Mouse (Mus musculus): ENCODE results near the gene Tars. TPM values are rescaled to one million over a fixed set of nuclear protein-coding genes. Genes with fewer than 3 reads are reported as not detected.

Tars gene
- polyA plus RNA-seq, 1 experiment from 2014 or later: 78.8 TPM

GRCm38 (mm10) chr15:11392903-11393302, 6.6 kb downstream of the Tars start:
- Histone ChIP-seq H3K4me1 (peaks cover 5% of the 10 kb centered on the region; the same call in 1 of the 2 replicates), H3K9ac (no peak overlapping the region), H3K27ac (no peak overlapping the region), H3K4me2 (no peak overlapping the region), H3K27me3 (no peaks in the 10 kb centered on the region), H3K4me3 (replicated peaks) (no peak overlapping the region), H3K36me3 (replicated peaks) (peaks cover 65% of the 10 kb centered on the region), H3K9me3 (no peaks in the 10 kb centered on the region)
- ATAC-seq (ENCODE audit: low FRiP score): no peak
- WGBS: 97% methylated on average over 16 of the region's 16 CpGs

DNA sequence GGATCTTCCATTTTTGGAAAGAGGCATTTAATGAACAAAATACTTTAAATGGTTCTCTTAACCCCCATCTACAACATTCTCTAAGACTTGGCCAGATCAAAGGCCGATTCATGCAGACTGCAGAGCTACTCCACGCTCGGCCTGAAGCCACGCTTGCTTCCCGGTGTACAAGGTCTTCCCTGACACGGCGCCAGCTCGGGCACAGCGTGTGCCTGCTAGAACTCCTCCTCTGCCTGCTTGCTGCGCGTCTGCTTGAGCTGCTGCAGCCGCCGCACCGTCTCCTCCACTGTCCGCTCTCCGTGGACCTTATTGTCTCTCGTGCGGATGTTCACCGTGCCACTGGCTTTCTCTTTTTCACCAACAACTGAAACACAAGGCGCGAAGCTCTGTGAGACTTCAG, 15.7 kb downstream of the Tars start:
- ATAC-seq (ENCODE audit: low FRiP score): no peak
- Histone ChIP-seq H3K4me1 (no peaks in the 10 kb centered on the region), H3K4me3 (replicated peaks) (no peak overlapping the region), H3K9ac (no peak overlapping the region), H3K36me3 (replicated peaks) (peaks cover 58% of the 10 kb centered on the region), H3K27me3 (no peaks in the 10 kb centered on the region), H3K9me3 (no peaks in the 10 kb centered on the region), H3K4me2 (no peak overlapping the region), H3K27ac (no peak overlapping the region)
- 93% methylated on average over 21 of the region's 21 CpGs for WGBS

DNA sequence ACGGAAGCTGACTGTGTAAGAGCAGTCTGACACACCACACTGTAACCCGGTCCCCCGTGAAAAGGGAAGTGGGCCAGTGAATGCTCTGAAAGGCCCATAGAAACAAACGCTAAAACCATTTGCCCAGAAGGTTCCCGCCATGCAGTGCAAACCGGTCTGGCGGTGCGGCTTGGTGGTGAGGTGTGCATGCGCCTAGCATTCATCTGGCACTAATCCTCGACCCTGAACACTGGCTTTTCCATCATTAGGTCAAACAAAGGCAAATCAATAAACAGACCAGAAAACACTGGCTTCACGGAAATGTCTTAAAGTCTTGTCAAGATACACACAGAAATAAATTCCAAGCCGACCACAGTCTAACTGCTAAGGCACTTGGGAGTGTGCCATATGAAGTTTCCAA, 16.9 kb downstream of the Tars start:
- Histone ChIP-seq H3K36me3 (replicated peaks) (peaks cover 46% of the 10 kb centered on the region), H3K4me1 (no peaks in the 10 kb centered on the region), H3K4me2 (no peak overlapping the region), H3K9ac (no peak overlapping the region), H3K27ac (no peak overlapping the region), H3K27me3 (no peaks in the 10 kb centered on the region), H3K9me3 (no peaks in the 10 kb centered on the region), H3K4me3 (replicated peaks) (no peak overlapping the region)
- no peak for ATAC-seq (ENCODE audit: low FRiP score)
- 86% methylated on average over 12 of the region's 12 CpGs for WGBS

GRCm38 (mm10) chr15:11380616-11381015, 18.8 kb downstream of the Tars start:
- Histone ChIP-seq H3K36me3 (replicated peaks) (peaks cover 26% of the 10 kb centered on the region), H3K4me1 (no peaks in the 10 kb centered on the region), H3K27ac (no peak overlapping the region), H3K9ac (no peak overlapping the region), H3K4me3 (replicated peaks) (no peak overlapping the region), H3K27me3 (no peaks in the 10 kb centered on the region), H3K9me3 (no peaks in the 10 kb centered on the region), H3K4me2 (no peak overlapping the region)
- 83% methylated on average over 8 of the region's 8 CpGs for WGBS
- ATAC-seq (ENCODE audit: low FRiP score): no peak

GRCm38 (mm10) chr15:11380087-11380530, 19.4 kb downstream of the Tars start:
- Histone ChIP-seq H3K9ac (no peak overlapping the region), H3K4me1 (no peaks in the 10 kb centered on the region), H3K27ac (no peak overlapping the region), H3K4me3 (replicated peaks) (no peak overlapping the region), H3K27me3 (no peaks in the 10 kb centered on the region), H3K36me3 (replicated peaks) (peaks cover 21% of the 10 kb centered on the region), H3K4me2 (no peak overlapping the region), H3K9me3 (no peaks in the 10 kb centered on the region)
- ATAC-seq (ENCODE audit: low FRiP score): peak; percentile 65; the same call in 1 of the 2 replicates
- 50% methylated on average over 8 of the region's 8 CpGs for WGBS

DNA sequence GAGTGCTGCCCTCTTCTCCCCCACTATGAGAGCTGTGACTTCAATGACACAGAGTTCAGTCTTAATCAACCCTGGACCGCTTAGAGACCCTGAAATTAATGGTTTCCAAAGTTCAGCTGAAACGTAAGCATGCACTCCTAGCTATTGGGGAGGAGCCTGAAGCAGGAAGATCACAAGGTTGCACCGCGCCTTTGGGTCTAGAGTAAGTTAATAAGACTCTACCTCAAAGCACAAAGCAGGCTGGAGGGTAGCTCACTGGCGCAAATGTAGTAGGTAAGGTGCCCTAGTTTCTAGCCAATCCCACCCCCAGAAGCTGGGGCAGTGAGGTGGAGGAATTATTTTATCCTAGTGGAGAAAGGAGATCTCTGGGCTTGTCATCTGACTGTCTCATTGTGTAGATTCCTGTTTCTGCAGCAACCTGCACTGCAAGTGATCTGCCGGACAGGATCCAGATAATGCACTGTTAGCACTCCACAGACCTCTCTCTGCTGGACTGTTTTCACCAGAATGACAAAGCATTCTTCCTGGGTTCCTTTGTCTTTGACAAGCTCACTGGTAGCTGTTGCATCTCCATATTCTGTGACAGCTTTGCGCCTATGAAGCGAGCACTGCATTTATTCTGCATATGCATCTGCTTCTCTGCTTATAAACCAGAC, 19.9 kb downstream of the Tars start:
- WGBS: 87% methylated on average over 8 of the region's 8 CpGs
- H3K4me2 ChIP-seq: no peak overlapping the region
- H3K9me3 ChIP-seq: no peaks in the 10 kb centered on the region
- H3K36me3 ChIP-seq (replicated peaks): peaks cover 15% of the 10 kb centered on the region
- H3K9ac ChIP-seq: no peak overlapping the region
- no peak overlapping the region for H3K4me3 ChIP-seq (replicated peaks)
- no peaks in the 10 kb centered on the region for H3K27me3 ChIP-seq
- no peak overlapping the region for H3K27ac ChIP-seq
- 0 out of 2 replicates have a peak, but pooled peaks have one; percentile 11 for ATAC-seq (ENCODE audit: low FRiP score)
- no peaks in the 10 kb centered on the region for H3K4me1 ChIP-seq

GRCm38 (mm10) chr15:11370477-11371085, 28.9 kb downstream of the Tars start:
- Histone ChIP-seq H3K36me3 (replicated peaks) (no peaks in the 10 kb centered on the region), H3K4me1 (no peaks in the 10 kb centered on the region), H3K9me3 (no peaks in the 10 kb centered on the region), H3K27ac (no peak overlapping the region), H3K4me3 (replicated peaks) (no peak overlapping the region), H3K4me2 (no peak overlapping the region), H3K9ac (no peak overlapping the region), H3K27me3 (no peaks in the 10 kb centered on the region)
- whole genome bisulfite sequencing: 86% methylated on average over 7 of the region's 7 CpGs
- ATAC-seq (ENCODE audit: low FRiP score): no peak

DNA sequence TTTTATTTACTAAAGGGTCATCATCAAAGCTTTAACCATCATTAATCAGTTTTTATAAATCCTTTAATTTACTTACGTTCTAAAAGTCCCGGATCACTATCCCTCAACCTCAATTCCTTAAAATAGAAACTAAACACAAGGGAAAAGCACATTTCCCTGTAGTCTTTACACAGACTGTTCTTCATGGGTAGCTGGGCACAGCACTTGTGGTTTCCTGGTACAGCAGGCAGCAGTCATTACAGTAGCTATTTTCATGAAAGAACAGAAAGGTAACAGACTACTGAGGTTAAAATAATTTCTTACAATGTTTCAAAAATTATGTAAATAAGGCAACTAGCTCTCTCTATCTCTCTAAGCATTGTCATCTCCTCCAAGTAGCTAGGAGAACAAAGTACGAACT, 29.9 kb downstream of the Tars start:
- Histone ChIP-seq H3K36me3 (replicated peaks) (no peaks in the 10 kb centered on the region), H3K9ac (no peak overlapping the region), H3K9me3 (no peaks in the 10 kb centered on the region), H3K27ac (no peak overlapping the region), H3K4me3 (replicated peaks) (no peak overlapping the region), H3K27me3 (no peaks in the 10 kb centered on the region), H3K4me1 (no peaks in the 10 kb centered on the region), H3K4me2 (no peak overlapping the region)
- 77% methylated on average over 3 of the region's 3 CpGs for WGBS
- ATAC-seq (ENCODE audit: low FRiP score): no peak

GRCm38 (mm10) chr15:11364795-11365194, 34.7 kb downstream of the Tars start:
- Histone ChIP-seq H3K27me3 (no peaks in the 10 kb centered on the region), H3K4me1 (no peaks in the 10 kb centered on the region), H3K4me2 (no peak overlapping the region), H3K36me3 (replicated peaks) (no peaks in the 10 kb centered on the region), H3K9me3 (no peaks in the 10 kb centered on the region), H3K4me3 (replicated peaks) (no peak overlapping the region), H3K27ac (no peak overlapping the region), H3K9ac (no peak overlapping the region)
- WGBS: 88% methylated on average over 1 of the region's 1 CpGs
- ATAC-seq (ENCODE audit: low FRiP score): no peak

GRCm38 (mm10) chr15:11364112-11364511, 35.4 kb downstream of the Tars start:
- H3K27me3 ChIP-seq: no peaks in the 10 kb centered on the region
- H3K4me3 ChIP-seq (replicated peaks): no peak overlapping the region
- ATAC-seq (ENCODE audit: low FRiP score): no peak
- no peak overlapping the region for H3K9ac ChIP-seq
- H3K4me2 ChIP-seq: no peak overlapping the region
- no peak overlapping the region for H3K27ac ChIP-seq
- H3K4me1 ChIP-seq: no peaks in the 10 kb centered on the region
- H3K9me3 ChIP-seq: no peaks in the 10 kb centered on the region
- H3K36me3 ChIP-seq (replicated peaks): no peaks in the 10 kb centered on the region
- 34% methylated on average over 2 of the region's 2 CpGs for WGBS

GRCm38 (mm10) chr15:11361824-11362223, 37.6 kb downstream of the Tars start:
- H3K4me3 ChIP-seq (replicated peaks): no peak overlapping the region
- H3K27me3 ChIP-seq: no peaks in the 10 kb centered on the region
- H3K4me1 ChIP-seq: no peaks in the 10 kb centered on the region
- H3K9me3 ChIP-seq: no peaks in the 10 kb centered on the region
- no peak overlapping the region for H3K27ac ChIP-seq
- WGBS: 84% methylated on average over 5 of the region's 5 CpGs
- no peak for ATAC-seq (ENCODE audit: low FRiP score)
- no peak overlapping the region for H3K9ac ChIP-seq
- no peak overlapping the region for H3K4me2 ChIP-seq
- no peaks in the 10 kb centered on the region for H3K36me3 ChIP-seq (replicated peaks)

- no peak overlapping the region for H3K4me3 ChIP-seq (replicated peaks)
- H3K4me1 ChIP-seq: no peaks in the 10 kb centered on the region
- ATAC-seq (ENCODE audit: low FRiP score): no peak
- no peaks in the 10 kb centered on the region for H3K36me3 ChIP-seq (replicated peaks)
- WGBS: 100% methylated on average over 1 of the region's 1 CpGs
- H3K27ac ChIP-seq: no peak overlapping the region
- H3K9ac ChIP-seq: no peak overlapping the region
- no peaks in the 10 kb centered on the region for H3K9me3 ChIP-seq
- H3K4me2 ChIP-seq: no peak overlapping the region
- no peaks in the 10 kb centered on the region for H3K27me3 ChIP-seq
These were observed 38.6 kb downstream of the Tars start for GRCm38 (mm10) chr15:11360888-11361287.

DNA sequence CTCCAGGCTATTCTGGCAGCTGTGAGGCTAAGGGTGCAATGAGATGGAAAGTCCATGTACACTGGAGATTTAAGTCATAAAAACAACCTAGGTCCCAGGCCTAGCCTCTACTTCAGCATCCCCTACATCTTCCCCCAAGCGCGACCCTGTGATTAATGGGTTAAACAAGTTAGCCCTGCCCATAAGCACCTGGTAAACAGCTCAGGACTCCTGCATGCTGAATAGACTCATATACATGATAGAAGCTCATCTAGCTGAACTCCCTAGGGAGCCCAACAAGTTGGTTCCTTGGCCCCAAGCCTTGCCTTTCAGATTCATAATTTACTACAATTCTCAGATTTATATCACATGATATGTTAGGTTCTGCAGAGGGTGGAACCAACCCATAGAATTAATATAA, 42.0 kb downstream of the Tars start:
- Histone ChIP-seq H3K27me3 (no peaks in the 10 kb centered on the region), H3K9me3 (no peaks in the 10 kb centered on the region), H3K4me3 (replicated peaks) (no peak overlapping the region), H3K27ac (no peak overlapping the region), H3K9ac (no peak overlapping the region), H3K4me2 (no peak overlapping the region), H3K4me1 (no peaks in the 10 kb centered on the region), H3K36me3 (replicated peaks) (no peaks in the 10 kb centered on the region)
- 93% methylated on average over 2 of the region's 2 CpGs for WGBS
- no peak for ATAC-seq (ENCODE audit: low FRiP score)

Measured in forebrain, embryonic 12.5 days (tissue).